Mouse (Mus musculus): ENCODE data around the gene Shox2.
A peak's percentile ranks its signal among the peaks of the same experiment; 100 is the strongest.

Gene Shox2

GRCm38 (mm10) chr3:66981706-66982105, at the start of gene Shox2:
Gene Shox2 (minus strand): TSS chr3:66981771.
- no peak for DNase-seq (ENCODE audit: low spot score in 2 of 2)

- no peak for DNase-seq (ENCODE audit: low spot score in 2 of 2)
These were observed 15.2 kb upstream of the Shox2 start for GRCm38 (mm10) chr3:66996820-66997219.

- no peak for DNase-seq (ENCODE audit: low spot score in 2 of 2)
These were observed 4.7 kb upstream of the Shox2 start for GRCm38 (mm10) chr3:66986287-66986560.

GRCm38 (mm10) chr3:66985539-66986286, 4.1 kb upstream of the Shox2 start:
- peak; percentile 79 to 83 for DNase-seq (ENCODE audit: low spot score in 2 of 2)

GRCm38 (mm10) chr3:66983481-66983880, 1.9 kb upstream of the Shox2 start:
- no peak for DNase-seq (ENCODE audit: low spot score in 2 of 2)

GRCm38 (mm10) chr3:66982181-66982911, 775 bp upstream of the Shox2 start:
- no peak for DNase-seq (ENCODE audit: low spot score in 2 of 2)

- DNase-seq (ENCODE audit: low spot score in 2 of 2), result no peak
These were observed 390 bp downstream of the Shox2 start, which contains the start of gene Rsrc1 for GRCm38 (mm10) chr3:66981101-66981661. Gene Rsrc1 (plus strand): TSS chr3:66981390.

GRCm38 (mm10) chr3:66980111-66980975, 1.2 kb downstream of the Shox2 start:
- DNase-seq (ENCODE audit: low spot score in 2 of 2), result no peak

GRCm38 (mm10) chr3:66979491-66979890, 2.1 kb downstream of the Shox2 start:
- DNase-seq (ENCODE audit: low spot score in 2 of 2), result no peak

- no peak for DNase-seq (ENCODE audit: low spot score in 2 of 2)
These were observed 2.9 kb downstream of the Shox2 start for GRCm38 (mm10) chr3:66978457-66979381.

- no peak for DNase-seq (ENCODE audit: low spot score in 2 of 2)
These were observed 3.6 kb downstream of the Shox2 start for GRCm38 (mm10) chr3:66977811-66978456.

GRCm38 (mm10) chr3:66976889-66977615, 4.5 kb downstream of the Shox2 start:
- DNase-seq (ENCODE audit: low spot score in 2 of 2), result no peak

GRCm38 (mm10) chr3:66974501-66974900, 7.1 kb downstream of the Shox2 start:
- no peak for DNase-seq (ENCODE audit: low spot score in 2 of 2)

- DNase-seq (ENCODE audit: low spot score in 2 of 2), result peak in 1 of 2 experiments; percentile 24
These were observed 8.1 kb downstream of the Shox2 start for GRCm38 (mm10) chr3:66973391-66973943.

GRCm38 (mm10) chr3:66972191-66972950, 9.2 kb downstream of the Shox2 start:
- no peak for DNase-seq (ENCODE audit: low spot score in 2 of 2)

GRCm38 (mm10) chr3:66970661-66971331, 10.8 kb downstream of the Shox2 start:
- DNase-seq (ENCODE audit: low spot score in 2 of 2), result no peak

GRCm38 (mm10) chr3:66970261-66970660, 11.3 kb downstream of the Shox2 start:
- DNase-seq (ENCODE audit: low spot score in 2 of 2), result no peak

GRCm38 (mm10) chr3:66967508-66967907, 14.1 kb downstream of the Shox2 start:
- DNase-seq (ENCODE audit: low spot score in 2 of 2), result no peak

Measured in right cerebral cortex, postnatal 10 days (tissue).